In the genomic region with DNA sequence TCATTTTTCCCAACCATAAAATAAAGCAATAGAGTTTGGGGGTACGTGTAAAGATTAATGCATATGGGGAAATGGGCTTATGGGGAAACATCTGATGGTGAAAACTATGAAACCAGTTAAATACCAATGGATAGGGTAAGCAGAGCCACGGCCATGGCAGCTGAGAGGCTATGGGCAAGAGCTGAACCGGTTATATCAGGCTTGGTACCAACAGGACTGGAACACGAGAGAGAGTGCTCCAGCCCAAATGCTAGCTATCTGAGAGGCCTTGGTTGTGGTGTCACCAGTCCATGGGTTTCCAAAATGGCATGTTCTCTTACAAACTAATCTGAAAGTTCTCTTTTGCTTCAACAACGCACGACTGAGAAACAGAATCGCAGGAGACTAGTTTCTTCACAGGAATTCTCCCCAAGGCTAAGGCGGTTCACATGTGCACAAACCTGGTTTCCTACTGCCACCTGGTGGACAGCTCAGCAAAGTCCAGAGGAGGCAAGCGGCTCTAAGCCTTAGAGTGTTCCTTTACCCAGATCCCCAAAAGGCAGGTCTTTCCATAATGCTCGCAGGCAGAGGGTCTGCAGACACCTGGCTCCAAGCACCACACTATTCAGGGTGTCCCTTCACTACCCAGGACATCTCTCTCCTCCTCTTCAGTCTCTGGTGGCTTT, we compare ENCODE assay signal across 8 mouse cellular contexts.
DNase-seq lines count a peak whose midpoint lies in the region; ATAC-seq and TF ChIP-seq lines count a peak whose summit lies in the region.

No protein-coding gene starts in this region.

- H3K4me1 ChIP-seq in intestine, embryonic 16.5 days (ENCODE audit: control insufficient read depth, insufficient read depth, low read length) = no peaks in the 10 kb centered on the region
- H3K4me1 ChIP-seq in small intestine, adult 2 months (ENCODE audit: control insufficient read depth, insufficient read depth, insufficient read length, low read length) = no peaks in the 10 kb centered on the region

- H3K4me3 ChIP-seq in intestine, embryonic 16.5 days (ENCODE audit: low read length) = no peak overlapping the region
- no peak overlapping the region for H3K4me3 ChIP-seq in small intestine, adult 2 months (ENCODE audit: low read depth, low read length)

- H3K9me3 ChIP-seq in intestine, embryonic 16.5 days (ENCODE audit: control insufficient read depth, low read length) = no peaks in the 10 kb centered on the region

- H3K9ac ChIP-seq in intestine, embryonic 16.5 days (ENCODE audit: low read depth, low read length) = no peak overlapping the region

- DNase-seq in heart, adult 11 months = peak; percentile 51
- DNase-seq in heart, postnatal 25 days (ENCODE audit: low spot score) = no peak
- DNase-seq in cerebellum, adult 9-11 months = peak; percentile 57
- peak; percentile 41 to 89 for DNase-seq in frontal cortex, adult 2 months (ENCODE audit: extremely low spot score in 1 of 2, low spot score in 1 of 2)
- peak; percentile 75 to 79 for DNase-seq in left cerebral cortex, postnatal 10 days (ENCODE audit: extremely low spot score in 1 of 2, low spot score in 2 of 2)

- no peak overlapping the region for H3K4me2 ChIP-seq in intestine, embryonic 16.5 days (ENCODE audit: low read depth, low read length)

- H3K27me3 ChIP-seq in intestine, embryonic 16.5 days (replicated peaks; ENCODE audit: control insufficient read depth, insufficient read depth, low read length) = no peaks in the 10 kb centered on the region
- H3K27me3 ChIP-seq in small intestine, adult 2 months (ENCODE audit: control insufficient read depth, insufficient read depth, low read length) = no peaks in the 10 kb centered on the region; the same call in 1 of the 2 replicates

- WGBS in intestine, embryonic 16.5 days = 30% methylated on average over 10 of the region's 10 CpGs
- WGBS in small intestine, adult 2 months = 31% methylated on average over 10 of the region's 10 CpGs

- H3K36me3 ChIP-seq in intestine, embryonic 16.5 days (ENCODE audit: control insufficient read depth, insufficient read depth, low read length) = no peaks in the 10 kb centered on the region
- no peaks in the 10 kb centered on the region for H3K36me3 ChIP-seq in small intestine, adult 2 months (ENCODE audit: control insufficient read depth, insufficient read depth, low read length)

- TF ChIP-seq POLR2A in small intestine, adult 2 months (IDR thresholded peaks at IDR 0.05; ENCODE audit: low read depth, low read length) = no peak

- intact Hi-C loops in heart, postnatal 25 days (cut with DNase I) = loop anchor here (2.0 kb wide), 1 partner anchor 1638 kb away; no protein-coding TSS in a partner anchor
- intact Hi-C loops in left cerebral cortex, postnatal 10 days (cut with DNase I) = loop anchor here (5.0 kb wide), 1 partner anchor 94 kb away; no protein-coding TSS in a partner anchor

- no peak overlapping the region for H3K27ac ChIP-seq in intestine, embryonic 16.5 days (ENCODE audit: low read length)
- H3K27ac ChIP-seq in small intestine, adult 2 months (ENCODE audit: insufficient read depth, low read depth, low read length) = no peak overlapping the region

- ATAC-seq in intestine, embryonic 16.5 days = peak; percentile 85
- ATAC-seq in megakaryocyte-erythroid progenitor cell, adult 5-6 weeks (replicated peaks; ENCODE audit: low FRiP score, low TSS enrichment, poor library complexity, severe bottlenecking) = peak; percentile 73

- peak; percentile 76; the same call in 1 of the 2 replicates for TF ChIP-seq CTCF in small intestine, adult 2 months (IDR thresholded peaks at IDR 0.05; ENCODE audit: extremely low read depth, insufficient read length, insufficient replicate concordance, low read depth, low read length)
